25 mouse cellular contexts compared by ENCODE assay signal in genomic region chr11:57716721-57717120, GRCm38 (mm10).
"Had no signal": no experiment of that assay in that cellular context is flagged by ENCODE, and none has a peak within 500 bp of the region (broad histone marks: within the 10 kb centered on the region; RNA-seq: fewer than 3 reads in every experiment).

No protein-coding gene starts in this region.

- H3K9ac ChIP-seq: heart, embryonic 13.5 days; heart, embryonic 15.5 days; hindbrain, embryonic 12.5 days; hindbrain, embryonic 14.5 days; intestine, embryonic 15.5 days had no signal

- H3K9me3 ChIP-seq: heart, embryonic 13.5 days; heart, embryonic 15.5 days; hindbrain, embryonic 10.5 days; hindbrain, embryonic 12.5 days; intestine, embryonic 15.5 days had no signal

- H3K4me3 ChIP-seq: heart, adult 2 months; heart, embryonic 13.5 days; heart, embryonic 15.5 days; hindbrain, embryonic 10.5 days; hindbrain, embryonic 12.5 days; intestine, embryonic 15.5 days; layer of hippocampus, adult 2 months; left cerebral cortex, adult 2 months had no signal

- H3K36me3 ChIP-seq: heart, embryonic 13.5 days; heart, embryonic 15.5 days; hindbrain, embryonic 10.5 days; hindbrain, embryonic 12.5 days; intestine, embryonic 15.5 days had no signal

- H3K4me2 ChIP-seq: heart, embryonic 11.5 days; heart, embryonic 13.5 days; heart, embryonic 15.5 days; hindbrain, embryonic 12.5 days; hindbrain, embryonic 14.5 days; intestine, embryonic 15.5 days; liver, embryonic 11.5 days had no signal

- H3K27ac ChIP-seq: heart, adult 2 months; heart, embryonic 13.5 days; heart, embryonic 15.5 days; hindbrain, embryonic 10.5 days; hindbrain, embryonic 12.5 days; hindbrain, embryonic 14.5 days; intestine, embryonic 15.5 days; layer of hippocampus, adult 2 months; left cerebral cortex, adult 2 months had no signal

- ATAC-seq: hindbrain, embryonic 16.5 days; inflammation-experienced regulatory T-cells, adult 6 months; intestine, embryonic 15.5 days; intestine, postnatal 0 days had no signal

- DNase-seq: gastrocnemius, postnatal 14 days; gastrocnemius, postnatal 36 days; heart, adult 11 months; heart, adult 2 months; heart, postnatal 14 days; heart, postnatal 4 days; kidney, adult 18-20 months; kidney, adult 8-10 months; kidney, postnatal 10 days; kidney, postnatal 25 days; kidney, postnatal 4 days; liver had no signal

- H3K27me3 ChIP-seq: heart, embryonic 13.5 days; heart, embryonic 15.5 days; hindbrain, embryonic 12.5 days; intestine, embryonic 15.5 days had no signal
